Mouse (Mus musculus): ENCODE results near the gene Tnfrsf25. TPM values are rescaled to one million over a fixed set of nuclear protein-coding genes. Genes with fewer than 3 reads are reported as not detected.

Tnfrsf25 gene
- polyA plus RNA-seq, 1 experiment from 2014 or later, result 0.21 TPM

DNA sequence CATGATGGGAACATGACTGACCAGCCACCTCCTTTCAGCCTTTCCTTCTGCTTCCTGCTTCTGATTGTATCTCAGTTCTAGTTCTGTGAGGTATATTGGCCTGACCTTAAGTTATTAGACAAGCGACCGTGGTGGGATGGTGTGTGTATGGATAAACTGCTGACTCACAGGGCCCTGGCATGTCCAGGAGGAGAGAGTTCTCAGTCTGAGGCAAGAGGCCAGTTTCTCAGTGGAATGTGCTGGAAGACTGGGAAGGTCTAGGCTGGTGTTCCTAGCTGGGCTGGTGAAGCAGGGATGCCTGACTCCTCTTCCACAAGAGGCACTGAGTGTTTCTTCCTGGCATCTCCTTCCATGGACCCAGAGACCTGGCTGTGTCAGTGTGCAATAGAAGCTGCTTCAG lies 47.0 kb downstream of the Tnfrsf25 start:
- no peak overlapping the region for H3K9ac ChIP-seq (replicated peaks; ENCODE audit: low read length)
- no peaks in the 10 kb centered on the region for H3K36me3 ChIP-seq (replicated peaks; ENCODE audit: control insufficient read depth, insufficient read depth, low read depth, low read length)
- H3K4me3 ChIP-seq (ENCODE audit: low read depth, low read length), result no peak overlapping the region
- 84% methylated on average over 2 of the region's 2 CpGs for WGBS
- H3K9me3 ChIP-seq (replicated peaks; ENCODE audit: control insufficient read depth, low read length), result no peaks in the 10 kb centered on the region
- H3K4me1 ChIP-seq (ENCODE audit: control insufficient read depth, insufficient read depth, low read length), result no peaks in the 10 kb centered on the region; the same call in 1 of the 2 replicates
- no peak overlapping the region for H3K4me2 ChIP-seq (ENCODE audit: low read depth, low read length)
- ATAC-seq (replicated peaks; ENCODE audit: insufficient number of reproducible peaks, low FRiP score, low TSS enrichment, low read depth) (no peak), DNase-seq (ENCODE audit: low spot score) (no peak)
- peaks cover 45% of the 10 kb centered on the region for H3K27me3 ChIP-seq (ENCODE audit: control insufficient read depth, insufficient read depth, low read length)
- H3K27ac ChIP-seq (replicated peaks; ENCODE audit: low read depth, low read length), result no peak overlapping the region

DNA sequence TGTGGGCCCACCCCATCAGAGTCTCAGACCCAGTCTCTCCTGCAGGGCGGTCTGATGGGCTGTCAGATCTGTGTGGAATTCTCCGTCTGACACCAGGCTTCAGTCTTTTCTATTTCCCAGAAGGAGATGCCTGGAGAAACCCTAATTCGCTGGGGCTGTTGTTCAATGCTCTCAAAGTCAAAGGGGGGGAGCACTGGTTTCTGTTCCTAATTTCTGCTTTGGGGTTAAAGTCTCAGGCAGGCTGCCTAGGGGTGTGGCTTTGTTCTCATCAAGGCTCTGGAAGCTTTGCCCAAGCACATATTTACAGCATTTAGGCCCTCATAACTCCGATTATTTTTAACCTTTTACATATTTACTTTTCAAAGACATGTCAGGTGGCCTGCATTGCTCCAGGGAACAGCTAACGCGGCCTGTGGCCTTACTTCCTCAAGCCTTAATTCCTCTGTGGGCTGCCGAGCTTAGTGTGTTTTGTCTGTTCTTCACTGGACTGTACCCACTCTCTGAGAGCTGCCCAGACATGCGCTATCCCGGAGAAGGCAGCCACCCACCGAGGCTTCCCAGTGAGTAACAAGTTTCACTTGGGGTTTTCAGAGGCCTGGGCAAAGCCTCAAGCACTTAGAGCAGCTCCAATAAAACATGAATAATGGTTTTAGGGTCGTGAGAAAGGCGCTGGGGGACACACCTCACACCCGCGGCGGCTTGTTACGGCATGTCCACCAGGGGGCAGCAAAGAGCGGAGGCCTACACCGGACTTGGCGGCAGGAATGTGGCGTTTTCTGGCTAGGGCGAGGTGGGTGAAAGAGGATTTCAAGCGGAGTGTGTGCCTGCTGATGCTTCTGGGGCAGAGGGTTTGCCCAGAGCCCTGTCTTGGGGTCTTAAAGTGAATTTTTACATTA lies 49.5 kb downstream of the Tnfrsf25 start:
- Histone ChIP-seq H3K4me1 (ENCODE audit: control insufficient read depth, insufficient read depth, low read length) (no peaks in the 10 kb centered on the region), H3K4me3 (ENCODE audit: low read depth, low read length) (no peak overlapping the region), H3K4me2 (ENCODE audit: low read depth, low read length) (no peak overlapping the region), H3K9ac (replicated peaks; ENCODE audit: low read length) (no peak overlapping the region), H3K36me3 (replicated peaks; ENCODE audit: control insufficient read depth, insufficient read depth, low read depth, low read length) (no peaks in the 10 kb centered on the region), H3K27ac (replicated peaks; ENCODE audit: low read depth, low read length) (no peak overlapping the region), H3K9me3 (replicated peaks; ENCODE audit: control insufficient read depth, low read length) (no peaks in the 10 kb centered on the region), H3K27me3 (ENCODE audit: control insufficient read depth, insufficient read depth, low read length) (peaks cover 20% of the 10 kb centered on the region)
- ATAC-seq (replicated peaks; ENCODE audit: insufficient number of reproducible peaks, low FRiP score, low TSS enrichment, low read depth), result no peak
- WGBS, result 23% methylated on average over 22 of the region's 22 CpGs
- peak; percentile 74 for DNase-seq (ENCODE audit: low spot score)

DNA sequence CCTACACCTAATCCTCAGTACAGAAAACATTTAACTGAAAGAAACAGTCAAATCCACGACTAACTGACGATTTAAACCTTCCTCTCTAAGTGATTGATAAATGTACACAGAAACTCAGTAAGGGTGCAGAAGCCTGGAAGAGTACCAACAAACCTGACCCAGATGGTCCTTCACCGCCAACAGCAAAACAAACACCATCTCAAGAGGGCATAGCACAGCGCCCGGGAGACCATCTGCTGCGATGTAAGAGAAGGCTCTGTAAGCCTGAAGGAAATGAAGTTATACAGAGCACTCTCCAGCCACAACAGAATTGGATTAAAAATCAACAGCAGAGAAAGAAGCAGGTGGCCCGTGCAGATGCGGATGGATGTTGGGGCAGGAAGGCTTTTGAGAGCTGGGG lies 52.3 kb downstream of the Tnfrsf25 start:
- WGBS, result 68% methylated on average over 8 of the region's 8 CpGs
- Histone ChIP-seq H3K9ac (replicated peaks; ENCODE audit: low read length) (no peak overlapping the region), H3K4me3 (ENCODE audit: low read depth, low read length) (no peak overlapping the region), H3K4me1 (ENCODE audit: control insufficient read depth, insufficient read depth, low read length) (no peaks in the 10 kb centered on the region), H3K36me3 (replicated peaks; ENCODE audit: control insufficient read depth, insufficient read depth, low read depth, low read length) (no peaks in the 10 kb centered on the region), H3K27ac (replicated peaks; ENCODE audit: low read depth, low read length) (no peak overlapping the region), H3K27me3 (ENCODE audit: control insufficient read depth, insufficient read depth, low read length) (no peaks in the 10 kb centered on the region), H3K4me2 (ENCODE audit: low read depth, low read length) (no peak overlapping the region), H3K9me3 (replicated peaks; ENCODE audit: control insufficient read depth, low read length) (no peaks in the 10 kb centered on the region)
- no peak for ATAC-seq (replicated peaks; ENCODE audit: insufficient number of reproducible peaks, low FRiP score, low TSS enrichment, low read depth)
- DNase-seq (ENCODE audit: low spot score), result no peak

DNA sequence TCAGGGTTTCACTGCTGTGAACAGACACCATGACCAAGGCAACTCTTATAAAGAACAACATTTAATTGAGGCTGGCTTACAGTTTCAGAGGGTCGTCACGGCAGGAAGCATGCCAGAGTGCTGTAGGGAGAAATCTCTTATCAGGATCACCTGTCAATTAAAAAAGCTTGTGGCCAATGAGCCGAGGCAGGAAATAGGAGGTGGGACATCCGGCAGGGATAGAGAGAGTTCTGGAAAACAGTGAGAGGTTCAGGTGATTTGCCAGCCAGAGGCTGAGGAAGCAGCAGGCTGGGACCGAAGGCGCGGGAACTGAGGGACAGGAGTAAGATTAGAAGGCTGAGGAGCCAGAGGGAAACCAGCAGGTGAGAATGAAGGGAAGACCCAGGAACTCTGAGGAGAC lies 53.4 kb downstream of the Tnfrsf25 start:
- WGBS, result 82% methylated on average over 7 of the region's 7 CpGs
- DNase-seq (ENCODE audit: low spot score) (no peak), ATAC-seq (replicated peaks; ENCODE audit: insufficient number of reproducible peaks, low FRiP score, low TSS enrichment, low read depth) (no peak)
- Histone ChIP-seq H3K9ac (replicated peaks; ENCODE audit: low read length) (no peak overlapping the region), H3K4me1 (ENCODE audit: control insufficient read depth, insufficient read depth, low read length) (no peaks in the 10 kb centered on the region), H3K9me3 (replicated peaks; ENCODE audit: control insufficient read depth, low read length) (no peaks in the 10 kb centered on the region), H3K27ac (replicated peaks; ENCODE audit: low read depth, low read length) (no peak overlapping the region), H3K4me3 (ENCODE audit: low read depth, low read length) (no peak overlapping the region), H3K27me3 (ENCODE audit: control insufficient read depth, insufficient read depth, low read length) (no peaks in the 10 kb centered on the region), H3K36me3 (replicated peaks; ENCODE audit: control insufficient read depth, insufficient read depth, low read depth, low read length) (no peaks in the 10 kb centered on the region), H3K4me2 (ENCODE audit: low read depth, low read length) (no peak overlapping the region)

Other genes with a start within 250 kb of the Tnfrsf25 start
- 75.0 and 79.3 TPM in 2 replicates for gene Dnajc11, start 182.2 kb upstream of the Tnfrsf25 start, polyA plus RNA-seq (2014; fragmentation: Nextera tagmentation; extraction: Ambion mirVana)
- 22.2 and 22.4 TPM in 2 replicates for gene Thap3, start 126.9 kb upstream of the Tnfrsf25 start, polyA plus RNA-seq (2014; fragmentation: Nextera tagmentation; extraction: Ambion mirVana)
- gene Phf13, start 119.7 kb upstream of the Tnfrsf25 start, polyA plus RNA-seq (2014; fragmentation: Nextera tagmentation; extraction: Ambion mirVana), result 23.1 and 25.8 TPM in 2 replicates
- 3.2 TPM in 2 replicates for gene Klhl21, start 107.1 kb upstream of the Tnfrsf25 start, polyA plus RNA-seq (2014; fragmentation: Nextera tagmentation; extraction: Ambion mirVana)
- gene Zbtb48, start 88.3 kb upstream of the Tnfrsf25 start, polyA plus RNA-seq (2014; fragmentation: Nextera tagmentation; extraction: Ambion mirVana), result 21.1 and 21.5 TPM in 2 replicates
- gene Tas1r1, start 77.4 kb upstream of the Tnfrsf25 start, polyA plus RNA-seq (2014; fragmentation: Nextera tagmentation; extraction: Ambion mirVana), result 0.25 and 0.55 TPM in 2 replicates
- 28.3 and 31.4 TPM in 2 replicates for gene Nol9, start 76.6 kb upstream of the Tnfrsf25 start, polyA plus RNA-seq (2014; fragmentation: Nextera tagmentation; extraction: Ambion mirVana)
- 5.3 and 6.8 TPM in 2 replicates for gene Plekhg5, start 43.4 kb upstream of the Tnfrsf25 start, polyA plus RNA-seq (2014; fragmentation: Nextera tagmentation; extraction: Ambion mirVana)
- 6.2 and 7.3 TPM in 2 replicates for gene Espn, start 36.4 kb downstream of the Tnfrsf25 start, polyA plus RNA-seq (2014; fragmentation: Nextera tagmentation; extraction: Ambion mirVana)
- gene Hes2, start 42.9 kb downstream of the Tnfrsf25 start, polyA plus RNA-seq (2014; fragmentation: Nextera tagmentation; extraction: Ambion mirVana), result 0.22 and 0.24 TPM in 2 replicates
- 47.5 and 54.9 TPM in 2 replicates for gene Acot7, start 62.2 kb downstream of the Tnfrsf25 start, polyA plus RNA-seq (2014; fragmentation: Nextera tagmentation; extraction: Ambion mirVana)
- gene Gpr153, start 158.3 kb downstream of the Tnfrsf25 start, polyA plus RNA-seq (2014; fragmentation: Nextera tagmentation; extraction: Ambion mirVana), result 4.3 and 5.9 TPM in 2 replicates
- 0.32 and 0.65 TPM in 2 replicates for gene Hes3, start 175.7 kb downstream of the Tnfrsf25 start, polyA plus RNA-seq (2014; fragmentation: Nextera tagmentation; extraction: Ambion mirVana)
- 23.4 and 24.8 TPM in 2 replicates for gene Icmt, start 181.3 kb downstream of the Tnfrsf25 start, polyA plus RNA-seq (2014; fragmentation: Nextera tagmentation; extraction: Ambion mirVana)
- gene Rnf207, start 203.1 kb downstream of the Tnfrsf25 start, polyA plus RNA-seq (2014; fragmentation: Nextera tagmentation; extraction: Ambion mirVana), result 0.41 and 1.0 TPM in 2 replicates
- 404 and 441 TPM in 2 replicates for gene Rpl22, start 209.8 kb downstream of the Tnfrsf25 start, polyA plus RNA-seq (2014; fragmentation: Nextera tagmentation; extraction: Ambion mirVana)
- 0.14 TPM in 2 replicates for gene Chd5, start 222.7 kb downstream of the Tnfrsf25 start, polyA plus RNA-seq (2014; fragmentation: Nextera tagmentation; extraction: Ambion mirVana)